In the genomic region with DNA sequence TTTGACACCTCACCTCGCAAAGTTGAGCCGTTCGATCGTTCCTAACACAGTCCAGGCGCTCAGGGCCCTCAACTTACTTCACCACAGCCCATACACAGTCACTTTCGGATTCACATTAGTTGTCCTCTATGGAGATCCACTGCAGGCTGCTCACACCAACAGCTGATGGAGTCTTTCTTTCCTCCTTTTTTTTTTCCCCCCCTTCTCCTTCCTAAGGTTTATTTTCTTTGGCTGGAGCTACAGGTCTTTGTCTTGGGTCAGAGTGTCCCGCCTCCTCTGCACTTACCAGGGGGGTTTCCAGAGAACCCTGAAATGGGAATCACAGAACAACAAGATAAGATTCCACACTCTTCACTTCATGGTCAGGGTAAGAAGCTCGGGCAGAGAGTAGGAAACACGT, we compare ENCODE assay signal across 8 mouse cellular contexts. TPM values are rescaled to one million over a fixed set of nuclear protein-coding genes. Genes with fewer than 3 reads are reported as not detected.
A peak's percentile ranks its signal among the peaks of the same experiment; 100 is the strongest.
DNase-seq lines count a peak whose midpoint lies in the region; ATAC-seq and TF ChIP-seq lines count a peak whose summit lies in the region.

No protein-coding gene starts in this region.

- H3K9ac ChIP-seq in lung, postnatal 0 days (replicated peaks; ENCODE audit: low read depth): peak overlapping the region; percentile 29; the same call in 1 of the 2 replicates
- no peak overlapping the region for H3K9ac ChIP-seq in hindbrain, postnatal 0 days (replicated peaks; ENCODE audit: low read length)
- no peak overlapping the region for H3K9ac ChIP-seq in neural tube, embryonic 14.5 days (replicated peaks; ENCODE audit: low read depth, low read length)

- peak; percentile 58 for DNase-seq in adrenal gland, adult 2 months
- DNase-seq in adrenal gland, adult 8-10 months: no peak
- DNase-seq in lung, postnatal 0 days (ENCODE audit: low spot score): no peak
- DNase-seq in lung, postnatal 14 days: no peak
- no peak for DNase-seq in hindbrain, postnatal 0 days (ENCODE audit: low spot score)
- no peak for DNase-seq in right cerebral cortex, postnatal 14 days

- H3K4me3 ChIP-seq in lung, postnatal 0 days (ENCODE audit: low read depth, low read length): no peak overlapping the region
- no peak overlapping the region for H3K4me3 ChIP-seq in hindbrain, postnatal 0 days (ENCODE audit: low read length)
- H3K4me3 ChIP-seq in neural tube, embryonic 14.5 days (ENCODE audit: low read depth, low read length): peak overlapping the region; percentile 83; the same call in 1 of the 2 replicates

- 0 out of 2 replicates have a peak, but pooled peaks cover 5% of the 10 kb centered on the region for H3K36me3 ChIP-seq in lung, postnatal 0 days (ENCODE audit: insufficient read depth, low read length)
- H3K36me3 ChIP-seq in hindbrain, postnatal 0 days (ENCODE audit: insufficient read depth, low read length): no peaks in the 10 kb centered on the region
- peaks cover 3% of the 10 kb centered on the region; the same call in 1 of the 2 replicates for H3K36me3 ChIP-seq in neural tube, embryonic 14.5 days (ENCODE audit: control insufficient read depth, insufficient read depth, low read length)

- TF ChIP-seq CTCF in lung, postnatal 0 days (IDR thresholded peaks at IDR 0.05): no peak
- TF ChIP-seq CTCF in hindbrain, postnatal 0 days (IDR thresholded peaks at IDR 0.05; ENCODE audit: low read depth): no peak

- H3K4me2 ChIP-seq in lung, postnatal 0 days (replicated peaks; ENCODE audit: low read depth, low read length): peak overlapping the region; percentile 63
- peak overlapping the region; percentile 82 for H3K4me2 ChIP-seq in hindbrain, postnatal 0 days (ENCODE audit: low read depth, low read length)
- H3K4me2 ChIP-seq in neural tube, embryonic 14.5 days (ENCODE audit: low read depth, low read length): peak overlapping the region; percentile 20; the same call in 1 of the 2 replicates

- no peak for TF ChIP-seq EP300 in lung, postnatal 0 days (IDR thresholded peaks at IDR 0.05)

- no peak for ATAC-seq in lung, postnatal 0 days
- ATAC-seq in hindbrain, postnatal 0 days: no peak
- ATAC-seq in neural tube, embryonic 14.5 days (ENCODE audit: low read depth): no peak
- ATAC-seq in granulocyte monocyte progenitor cell, adult 5-6 weeks (replicated peaks; ENCODE audit: poor library complexity, severe bottlenecking): no peak

- H3K4me1 ChIP-seq in lung, postnatal 0 days (ENCODE audit: insufficient read depth, low read depth, low read length): peaks cover 46% of the 10 kb centered on the region
- peaks cover 46% of the 10 kb centered on the region for H3K4me1 ChIP-seq in hindbrain, postnatal 0 days (ENCODE audit: insufficient read depth, low read length)
- H3K4me1 ChIP-seq in neural tube, embryonic 14.5 days (ENCODE audit: control insufficient read depth, insufficient read depth, low read length): peaks cover 56% of the 10 kb centered on the region

- no peaks in the 10 kb centered on the region for H3K27me3 ChIP-seq in lung, postnatal 0 days (replicated peaks; ENCODE audit: insufficient read depth, low read length)
- no peaks in the 10 kb centered on the region for H3K27me3 ChIP-seq in hindbrain, postnatal 0 days (ENCODE audit: insufficient read depth, low read length)
- no peaks in the 10 kb centered on the region for H3K27me3 ChIP-seq in neural tube, embryonic 14.5 days (ENCODE audit: control insufficient read depth, insufficient read depth, low read length)

- H3K9me3 ChIP-seq in lung, postnatal 0 days (ENCODE audit: low read length): no peaks in the 10 kb centered on the region
- H3K9me3 ChIP-seq in hindbrain, postnatal 0 days (ENCODE audit: low read length): no peaks in the 10 kb centered on the region
- H3K9me3 ChIP-seq in neural tube, embryonic 14.5 days (ENCODE audit: control insufficient read depth, low read length): no peaks in the 10 kb centered on the region

- H3K27ac ChIP-seq in lung, postnatal 0 days (ENCODE audit: low read length): peak overlapping the region; percentile 6
- H3K27ac ChIP-seq in hindbrain, postnatal 0 days: no peak overlapping the region
- H3K27ac ChIP-seq in neural tube, embryonic 14.5 days (ENCODE audit: low read depth, low read length): no peak overlapping the region

- 55% methylated on average over 9 of the region's 9 CpGs for WGBS in lung, postnatal 0 days
- 64% methylated on average over 9 of the region's 9 CpGs for WGBS in hindbrain, postnatal 0 days
- 73% methylated on average over 9 of the region's 9 CpGs for WGBS in neural tube, embryonic 14.5 days

RNA-seq across cellular contexts. Expression of a gene that starts 1.9 kb away (rescaled TPM):
- 100 to 1,000 TPM; 497 to 817 TPM for total RNA-seq in adrenal gland, adult 2 months (2021)
- polyA plus RNA-seq in adrenal gland, adult 2 months (2012; rRNA removed): 504 and 806 TPM in 2 replicates
- 100 to 1,000 TPM; 460 to 743 (median 603) TPM for total RNA-seq in adrenal gland, adult 8-10 months (2022)
- polyA plus RNA-seq in lung, postnatal 0 days (2015; fragmentation: Nextera tagmentation; extraction: Ambion mirVana): 51.8 and 54.5 TPM in 2 replicates
- total RNA-seq in hindbrain, postnatal 0 days (2014; rRNA removed): 91.4 and 92.8 TPM in 2 replicates
- polyA plus RNA-seq in hindbrain, postnatal 0 days (2015; fragmentation: Nextera tagmentation; extraction: Ambion mirVana): 67.2 and 69.0 TPM in 2 replicates
- 39.7 and 51.7 TPM in 2 replicates for polyA plus RNA-seq in neural tube, embryonic 14.5 days (2014; fragmentation: Nextera tagmentation; extraction: Ambion mirVana)
- 22.2 and 39.8 TPM in 2 replicates for total RNA-seq in granulocyte monocyte progenitor cell, adult 5-6 weeks (2014; fragmentation: Nextera tagmentation)
- total RNA-seq in granulocyte monocyte progenitor cell, adult 5-6 weeks (2017): 35.2 and 39.9 TPM in 2 replicates

RNA-seq across cellular contexts. Expression of a gene that starts 21.8 kb away (rescaled TPM):
- total RNA-seq in adrenal gland, adult 2 months (2021): 10 to 100 TPM; 57.1 to 76.8 TPM
- 90.7 and 107 TPM in 2 replicates for polyA plus RNA-seq in adrenal gland, adult 2 months (2012; rRNA removed)
- 10 to 100 TPM; 60.6 to 73.0 (median 64.0) TPM for total RNA-seq in adrenal gland, adult 8-10 months (2022)
- 105 and 110 TPM in 2 replicates for polyA plus RNA-seq in lung, postnatal 0 days (2015; fragmentation: Nextera tagmentation; extraction: Ambion mirVana)
- 6.3 and 12.6 TPM in 2 replicates for total RNA-seq in hindbrain, postnatal 0 days (2014; rRNA removed)
- 26.4 and 28.1 TPM in 2 replicates for polyA plus RNA-seq in hindbrain, postnatal 0 days (2015; fragmentation: Nextera tagmentation; extraction: Ambion mirVana)
- 10.9 and 33.9 TPM in 2 replicates for polyA plus RNA-seq in neural tube, embryonic 14.5 days (2014; fragmentation: Nextera tagmentation; extraction: Ambion mirVana)
- 1.4 and 7.4 TPM in 2 replicates for total RNA-seq in granulocyte monocyte progenitor cell, adult 5-6 weeks (2014; fragmentation: Nextera tagmentation)
- 3.9 and 4.4 TPM in 2 replicates for total RNA-seq in granulocyte monocyte progenitor cell, adult 5-6 weeks (2017)

RNA-seq across cellular contexts. Expression of a gene that starts 39.0 kb away (rescaled TPM):
- total RNA-seq in adrenal gland, adult 2 months (2021): 10 to 100 TPM; 65.7 to 72.8 TPM
- 40.0 and 58.2 TPM in 2 replicates for polyA plus RNA-seq in adrenal gland, adult 2 months (2012; rRNA removed)
- total RNA-seq in adrenal gland, adult 8-10 months (2022): 10 to 100 TPM; 63.6 to 80.2 (median 78.0) TPM
- polyA plus RNA-seq in lung, postnatal 0 days (2015; fragmentation: Nextera tagmentation; extraction: Ambion mirVana): 48.6 and 54.0 TPM in 2 replicates
- total RNA-seq in hindbrain, postnatal 0 days (2014; rRNA removed): 23.1 and 27.9 TPM in 2 replicates
- 57.2 and 63.0 TPM in 2 replicates for polyA plus RNA-seq in hindbrain, postnatal 0 days (2015; fragmentation: Nextera tagmentation; extraction: Ambion mirVana)
- 62.5 and 66.5 TPM in 2 replicates for polyA plus RNA-seq in neural tube, embryonic 14.5 days (2014; fragmentation: Nextera tagmentation; extraction: Ambion mirVana)
- total RNA-seq in granulocyte monocyte progenitor cell, adult 5-6 weeks (2014; fragmentation: Nextera tagmentation): 56.0 and 60.6 TPM in 2 replicates
- 78.9 and 79.8 TPM in 2 replicates for total RNA-seq in granulocyte monocyte progenitor cell, adult 5-6 weeks (2017)

RNA-seq across cellular contexts. Expression of a gene that starts 50.6 kb away (rescaled TPM):
- 10 to 100 TPM; 22.7 to 31.2 TPM for total RNA-seq in adrenal gland, adult 2 months (2021)
- polyA plus RNA-seq in adrenal gland, adult 2 months (2012; rRNA removed): 12.4 and 12.6 TPM in 2 replicates
- 10 to 100 TPM; 28.7 to 59.2 (median 36.3) TPM for total RNA-seq in adrenal gland, adult 8-10 months (2022)
- 18.4 and 18.7 TPM in 2 replicates for polyA plus RNA-seq in lung, postnatal 0 days (2015; fragmentation: Nextera tagmentation; extraction: Ambion mirVana)
- 66.0 and 71.4 TPM in 2 replicates for total RNA-seq in hindbrain, postnatal 0 days (2014; rRNA removed)
- polyA plus RNA-seq in hindbrain, postnatal 0 days (2015; fragmentation: Nextera tagmentation; extraction: Ambion mirVana): 36.5 and 40.9 TPM in 2 replicates
- polyA plus RNA-seq in neural tube, embryonic 14.5 days (2014; fragmentation: Nextera tagmentation; extraction: Ambion mirVana): 43.9 and 51.2 TPM in 2 replicates
- 20.6 and 29.3 TPM in 2 replicates for total RNA-seq in granulocyte monocyte progenitor cell, adult 5-6 weeks (2014; fragmentation: Nextera tagmentation)
- 13.5 and 17.7 TPM in 2 replicates for total RNA-seq in granulocyte monocyte progenitor cell, adult 5-6 weeks (2017)

Comparison
In these comparisons a context has a peak if more than half of its experiments do, and no peak if none do; other contexts are left out.
1. H3K4me2 ChIP-seq: peak in every context shown above with its lines; median percentile 82 in hindbrain, postnatal 0 days; 63 in lung, postnatal 0 days; 20 in neural tube, embryonic 14.5 days.